Mouse (Mus musculus) CH12.LX (cell line): ENCODE measurements around the gene Pros1. TPM values are rescaled to one million over a fixed set of nuclear protein-coding genes. Genes with fewer than 3 reads are reported as not detected.

Experiments used
- DNase-seq: peaks from one replicate; pipeline ENCODE4 v3.0.0-alpha.2; 2013; ENCODE audit errors: extremely low read depth
- H3K27ac ChIP-seq: 2 replicates; pipeline ENCODE4 v1.5.1; 2012; ENCODE audit warnings: low read depth, mild to moderate bottlenecking, control low read depth, moderate library complexity; ENCODE audit not compliant: insufficient read depth
- H3K27me3 ChIP-seq: replicated peaks from 2 replicates; pipeline ENCODE3; 2012; ENCODE audit warnings: inconsistent platforms
- H3K36me3 ChIP-seq, 2 experiments: replicated peaks in 1 of 2; 2 replicates each; pipeline versions ENCODE3 to v1.6.1; 2012; ENCODE audit warnings: inconsistent platforms in 1 of 2, low read length in 1 of 2, mild to moderate bottlenecking in 1 of 2, mixed read lengths in 1 of 2, moderate library complexity in 1 of 2; ENCODE audit not compliant: control insufficient read depth in 1 of 2, insufficient read depth in 1 of 2
- H3K4me1 ChIP-seq, 2 experiments: 2 replicates each; pipeline ENCODE4 v1.6.1; 2012; ENCODE audit warnings: inconsistent platforms in 1 of 2, moderate library complexity in 1 of 2; ENCODE audit not compliant: insufficient read depth in 2 of 2, control insufficient read depth in 1 of 2
- H3K4me2 ChIP-seq: 2 replicates; pipeline ENCODE4 v1.6.1; 2012; ENCODE audit warnings: low read depth, mild to moderate bottlenecking, control low read depth; ENCODE audit not compliant: poor library complexity, insufficient read depth, severe bottlenecking
- H3K4me3 ChIP-seq, 3 experiments: fragments of 150-350 bp in 1 of 3; sonication (generic) in 1 of 3; replicated peaks in 1 of 3; 2 replicates each; pipeline versions ENCODE3 to v1.5.1; 2011 to 2012; ENCODE audit warnings: low read depth in 2 of 3, low read length in 2 of 3, mild to moderate bottlenecking in 2 of 3, moderate library complexity in 2 of 3, control low read depth in 1 of 3, improper control_type of control experiment in 1 of 3, inconsistent platforms in 1 of 3, mixed read lengths in 1 of 3; ENCODE audit not compliant: poor library complexity in 1 of 3
- H3K79me2 ChIP-seq: replicated peaks from 2 replicates; pipeline ENCODE4 v1.6.1; 2012; ENCODE audit warnings: mild to moderate bottlenecking, moderate library complexity; ENCODE audit not compliant: control insufficient read depth, poor library complexity, insufficient read depth, severe bottlenecking; ENCODE audit errors: extremely low read depth
- H3K9ac ChIP-seq: 2 replicates; pipeline ENCODE4 v1.6.1; 2012; ENCODE audit warnings: low read depth, mild to moderate bottlenecking, control low read depth, moderate library complexity; ENCODE audit not compliant: insufficient read depth
- H3K9me3 ChIP-seq: replicated peaks from 2 replicates; pipeline ENCODE3; 2012; ENCODE audit warnings: low read length, inconsistent platforms, mixed read lengths
- CHD1 ChIP-seq: IDR thresholded peaks from 2 replicates; pipeline ENCODE4 v1.6.1; 2012; ENCODE audit warnings: low read depth, low read length, improper control_type of control experiment, inconsistent platforms
- CHD2 ChIP-seq: IDR thresholded peaks from 2 replicates; pipeline ENCODE4 v1.6.1; 2011; ENCODE audit warnings: low read length, improper control_type of control experiment
- CTCF ChIP-seq, 2 experiments: IDR thresholded peaks in 1 of 2; conservative IDR thresholded peaks in 1 of 2; 2 replicates each; pipeline ENCODE4 v1.5.1; 2011 to 2012; ENCODE audit warnings: low read depth in 2 of 2, low read length in 2 of 2, improper control_type of control experiment in 1 of 2, inconsistent platforms in 1 of 2, mild to moderate bottlenecking in 1 of 2, moderate library complexity in 1 of 2
- ELF1 ChIP-seq: IDR thresholded peaks from 2 replicates; pipeline ENCODE4 v1.6.1; 2014; ENCODE audit warnings: low read depth, mild to moderate bottlenecking, inconsistent platforms, low read length, improper control_type of control experiment
- EP300 ChIP-seq: IDR thresholded peaks from 2 replicates; pipeline ENCODE4 v1.6.1; 2011; ENCODE audit warnings: low read length, improper control_type of control experiment
- ETS1 ChIP-seq: conservative IDR thresholded peaks from 2 replicates; pipeline ENCODE4 v1.6.1; 2012; ENCODE audit warnings: low read depth, mild to moderate bottlenecking, inconsistent platforms, low read length, improper control_type of control experiment, moderate library complexity
- HCFC1 ChIP-seq: IDR thresholded peaks from 2 replicates; pipeline ENCODE4 v1.6.1; 2012; ENCODE audit warnings: low read depth, mild to moderate bottlenecking, inconsistent platforms, low read length, improper control_type of control experiment
- JUN ChIP-seq: IDR thresholded peaks from 2 replicates; pipeline ENCODE4 v1.6.1; 2011; ENCODE audit warnings: low read depth, mild to moderate bottlenecking, low read length, improper control_type of control experiment, moderate library complexity; ENCODE audit not compliant: insufficient read depth
- KAT2A ChIP-seq: IDR thresholded peaks from 2 replicates; pipeline ENCODE4 v1.6.1; 2012; ENCODE audit warnings: low read length, improper control_type of control experiment, inconsistent platforms; ENCODE audit not compliant: insufficient replicate concordance
- MAFK ChIP-seq: IDR thresholded peaks from 2 replicates; pipeline ENCODE4 v1.6.1; 2011; ENCODE audit warnings: low read length, improper control_type of control experiment; ENCODE audit not compliant: insufficient replicate concordance
- MYC ChIP-seq: IDR thresholded peaks from 2 replicates; pipeline ENCODE4 v1.6.1; 2011; ENCODE audit warnings: low read depth, mild to moderate bottlenecking, improper control_type of control experiment, low read length
- NELFE ChIP-seq: IDR thresholded peaks from 2 replicates; pipeline ENCODE4 v1.6.1; 2011; ENCODE audit warnings: low read depth, low read length, improper control_type of control experiment
- NRF1 ChIP-seq: IDR thresholded peaks from 2 replicates; pipeline ENCODE4 v1.6.1; 2014; ENCODE audit warnings: low read depth, mild to moderate bottlenecking, inconsistent platforms, low read length, improper control_type of control experiment, moderate library complexity
- POLR2A ChIP-seq: IDR thresholded peaks from 2 replicates; pipeline ENCODE4 v1.6.1; 2011; ENCODE audit warnings: low read depth, mild to moderate bottlenecking, improper control_type of control experiment, low read length
- POLR2AphosphoS2 ChIP-seq: IDR thresholded peaks from 2 replicates; pipeline ENCODE4 v1.6.1; 2011; ENCODE audit warnings: low read depth, low read length, improper control_type of control experiment
- RCOR1 ChIP-seq: conservative IDR thresholded peaks from 2 replicates; pipeline ENCODE4 v1.6.1; 2012; ENCODE audit warnings: low read depth, mild to moderate bottlenecking, inconsistent platforms, low read length, improper control_type of control experiment
- SIN3A ChIP-seq: IDR thresholded peaks from 2 replicates; pipeline ENCODE4 v1.6.1; 2012; ENCODE audit warnings: low read length, improper control_type of control experiment, inconsistent platforms
- UBTF ChIP-seq: IDR thresholded peaks from 2 replicates; pipeline ENCODE4 v1.6.1; 2012; ENCODE audit warnings: low read depth, mild to moderate bottlenecking, inconsistent platforms, low read length, improper control_type of control experiment, moderate library complexity
- USF1 ChIP-seq: IDR thresholded peaks from 2 replicates; pipeline ENCODE4 v1.6.1; 2014; ENCODE audit warnings: low read depth, mild to moderate bottlenecking, inconsistent platforms, low read length, improper control_type of control experiment
- ZC3H11A ChIP-seq: IDR thresholded peaks from 2 replicates; pipeline ENCODE4 v1.6.1; 2012; ENCODE audit warnings: low read depth, mild to moderate bottlenecking, inconsistent platforms, low read length, improper control_type of control experiment
- dilution Hi-C: fragments of 300-500 bp; cut with MboI; formaldehyde crosslinking; loops from 2 replicates; pipeline ENCODE4 v1.14.3; 2020; ENCODE audit warnings: low sequenced_read_pairs; ENCODE audit not compliant: extremely low pct_unique_long_range_greater_than_20kb, extremely low pct_ligation_motif_present
- in situ Hi-C: fragments of 300-500 bp; cut with MboI; formaldehyde crosslinking; loops from 3 replicates; pipeline ENCODE4 v1.14.3; 2019; ENCODE audit warnings: low sequenced_read_pairs, low pct_ligation_motif_present, low pct_unique_long_range_greater_than_20kb, mixed read lengths
- polyA plus RNA-seq: library from polyadenylated mRNA; unstranded; fragments of >175 nt; gene quantifications from 2 replicates; pipeline ENCODE4 v1.2.1, GENCODE M21; 2012; ENCODE audit warnings: low read depth; ENCODE audit not compliant: insufficient read length
- total RNA-seq, 2 experiments: library from RNA; depleted of rRNA; stranded (reverse); fragments of 300-350 nt in 1 of 2; fragments of >200 nt in 1 of 2; gene quantifications; 2 replicates each; pipeline ENCODE4 v1.2.3; 2012 to 2014

The Pros1 gene
- total and polyA plus RNA-seq, 3 experiments, result 1.3 to 9.7 (median 1.6) TPM

DNA sequence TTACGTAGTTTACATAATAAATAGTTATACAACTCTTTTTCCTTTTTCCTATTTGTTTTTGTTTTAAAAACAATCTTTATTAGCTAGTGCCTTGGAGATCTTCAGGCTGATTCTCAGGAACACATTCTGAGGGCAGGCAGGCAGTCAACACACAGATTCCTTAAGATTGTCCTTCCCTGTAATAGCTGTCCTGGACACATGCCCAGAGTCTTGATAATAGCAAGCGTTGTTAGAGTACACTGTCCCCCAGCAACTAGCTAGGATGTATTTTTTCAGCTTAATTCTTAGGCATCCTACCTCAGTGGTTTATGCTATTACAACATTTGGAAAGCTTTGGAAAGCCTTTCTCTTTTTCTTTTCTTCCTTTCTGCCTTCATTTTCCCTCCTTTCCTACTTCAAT lies 58.1 kb downstream of the Pros1 start:
- dilution Hi-C loops, result no loop called here
- Histone ChIP-seq H3K9ac (no peak overlapping the region), H3K9me3 (no peaks in the 10 kb centered on the region), H3K79me2 (no peaks in the 10 kb centered on the region), H3K4me3 (no peak overlapping the region), H3K36me3 (no peaks in the 10 kb centered on the region), H3K4me2 (no peak overlapping the region), H3K4me1 (peaks cover 0 to 4% of the 10 kb centered on the region in 2 experiments; a peak in 1 of 4 replicates), H3K27me3 (no peaks in the 10 kb centered on the region), H3K27ac (no peak overlapping the region)
- DNase-seq, result no peak
- in situ Hi-C loops, result no loop called here
- TF ChIP-seq SIN3A (no peak), RCOR1 (no peak), CTCF (conservative IDR thresholded peaks at IDR 0.05 in 1 of 2, IDR thresholded peaks at IDR 0.05 in 1 of 2; ENCODE audit: low read depth in 2 of 2, low read length in 2 of 2) (no peak), ELF1 (no peak), KAT2A (no peak), JUN (no peak), CHD1 (no peak), HCFC1 (no peak), ETS1 (no peak), EP300 (no peak), NRF1 (no peak)

GRCm38 (mm10) chr16:62915530-62915929 lies 61.4 kb downstream of the Pros1 start:
- no peak overlapping the region for H3K4me2 ChIP-seq
- in situ Hi-C loops (no loop called here), dilution Hi-C loops (no loop called here)
- no peak overlapping the region for H3K4me3 ChIP-seq
- H3K36me3 ChIP-seq, result no peaks in the 10 kb centered on the region
- TF ChIP-seq MAFK (no peak), POLR2AphosphoS2 (no peak), ZC3H11A (no peak), MYC (no peak), POLR2A (no peak), UBTF (no peak), NELFE (no peak), SIN3A (no peak), ELF1 (no peak), KAT2A (no peak), CHD2 (no peak), USF1 (no peak)
- no peak for DNase-seq
- no peaks in the 10 kb centered on the region for H3K9me3 ChIP-seq
- no peak overlapping the region for H3K27ac ChIP-seq
- no peak overlapping the region for H3K9ac ChIP-seq
- H3K79me2 ChIP-seq, result no peaks in the 10 kb centered on the region
- no peaks in the 10 kb centered on the region for H3K27me3 ChIP-seq
- H3K4me1 ChIP-seq, result peaks cover 0 to 4% of the 10 kb centered on the region in 2 experiments; a peak in 1 of 4 replicates
